Mouse (Mus musculus) left cerebral cortex, adult 8-10 months (tissue): ENCODE measurements around the gene Ccdc114. TPM values are rescaled to one million over a fixed set of nuclear protein-coding genes. Genes with fewer than 3 reads are reported as not detected.
A peak's percentile ranks its signal among the peaks of the same experiment; 100 is the strongest.
"Not testable (repeated sequence)": the region's sequence is repeated elsewhere in the genome, so short reads cannot be mapped to it uniquely, and the experiment has no call there.

Experiments
- DNase-seq, 2 experiments: peaks; one replicate each; pipeline ENCODE4 v3.0.0; 2022; ENCODE audit warnings: low spot score in 2 of 2
- total RNA-seq, 4 experiments: library from RNA; stranded (reverse); gene quantifications; 2 replicates each; pipeline ENCODE4 v1.2.4; 2022

Ccdc114 gene
- total RNA-seq, 4 experiments from 2014 or later: 2.1 to 3.7 (median 2.9) TPM

GRCm38 (mm10) chr7:45917926-45918325 lies 5.9 kb upstream of the Ccdc114 start:
- DNase-seq: no peak

GRCm38 (mm10) chr7:45919083-45919671 lies 4.7 kb upstream of the Ccdc114 start:
- DNase-seq: no peak

DNA sequence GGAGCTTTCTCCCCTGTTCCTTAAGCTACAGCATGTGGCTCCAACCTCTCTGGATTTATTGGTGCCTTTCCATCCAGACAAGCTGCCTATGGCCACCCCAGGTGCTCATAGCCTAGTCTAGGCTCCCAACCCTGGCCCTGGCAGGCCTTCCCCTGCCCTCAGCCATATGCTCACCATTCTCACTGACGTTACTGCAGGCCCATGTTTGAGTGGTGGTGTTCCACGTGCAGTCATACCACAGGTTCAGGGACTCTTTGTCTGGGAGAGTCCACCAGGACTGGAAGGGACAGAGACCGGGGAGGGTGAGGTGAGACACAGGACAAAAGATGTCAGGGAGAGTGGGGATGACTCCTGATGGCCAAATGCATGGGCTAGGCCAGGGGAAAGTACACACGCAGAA lies 4.1 kb upstream of the Ccdc114 start:
- DNase-seq: no peak

GRCm38 (mm10) chr7:45920583-45921241 lies 3.2 kb upstream of the Ccdc114 start:
- no peak for DNase-seq

DNA sequence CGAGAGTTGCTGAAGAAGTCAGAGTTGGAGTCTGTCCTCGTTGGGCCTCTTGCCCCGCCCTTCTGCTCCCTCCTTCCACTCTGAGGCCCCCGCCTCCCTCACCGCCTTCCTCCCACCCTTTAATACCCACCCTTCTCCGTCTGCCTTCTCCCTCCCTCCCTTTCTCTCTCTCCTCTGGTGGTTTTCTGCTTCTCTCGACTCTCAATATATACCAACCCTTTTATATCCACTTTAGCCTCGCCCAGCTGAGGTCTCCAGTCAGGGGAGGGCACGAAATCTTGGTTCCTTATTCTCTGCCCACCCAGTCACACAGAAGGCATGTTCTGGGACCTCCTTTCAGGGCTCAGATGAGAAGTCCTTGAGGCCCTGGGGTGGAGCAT lies 2.6 kb upstream of the Ccdc114 start, which contains the start of gene Emp3:
Gene Emp3 (minus strand): TSS at position 163 of the 380 bp plus-strand sequence.
- no peak for DNase-seq

DNA sequence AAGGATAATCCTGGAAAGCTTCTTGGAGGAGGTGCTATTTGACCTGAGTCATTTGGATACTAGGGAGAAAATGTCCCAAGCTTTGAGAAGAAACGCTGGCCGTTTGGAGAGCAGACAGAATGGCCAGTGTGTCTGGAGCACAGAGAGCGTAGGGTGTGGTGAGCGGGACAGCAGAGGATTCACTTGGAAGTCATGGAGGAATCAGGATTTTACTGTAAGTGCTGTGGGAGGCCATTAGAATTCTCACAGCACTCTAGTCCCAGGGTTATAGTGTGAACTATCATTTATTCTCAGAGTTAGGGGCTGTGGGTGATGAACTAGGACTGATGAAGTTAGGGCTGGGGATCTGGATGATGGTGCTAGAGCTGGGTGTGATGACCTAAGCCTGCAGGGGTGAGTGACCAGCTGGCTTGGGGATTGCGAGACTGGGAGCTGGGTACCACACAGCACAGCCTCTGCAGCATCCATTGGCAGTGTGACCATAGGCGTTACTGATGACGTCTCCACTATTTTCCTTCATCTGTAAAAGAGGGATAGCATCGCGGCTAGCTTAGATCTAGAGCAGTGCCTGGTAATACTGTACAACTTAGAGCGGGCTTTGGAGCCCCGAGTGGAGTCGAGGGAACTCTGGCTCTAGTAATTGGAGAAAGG lies 1.8 kb upstream of the Ccdc114 start:
- DNase-seq: no peak

DNA sequence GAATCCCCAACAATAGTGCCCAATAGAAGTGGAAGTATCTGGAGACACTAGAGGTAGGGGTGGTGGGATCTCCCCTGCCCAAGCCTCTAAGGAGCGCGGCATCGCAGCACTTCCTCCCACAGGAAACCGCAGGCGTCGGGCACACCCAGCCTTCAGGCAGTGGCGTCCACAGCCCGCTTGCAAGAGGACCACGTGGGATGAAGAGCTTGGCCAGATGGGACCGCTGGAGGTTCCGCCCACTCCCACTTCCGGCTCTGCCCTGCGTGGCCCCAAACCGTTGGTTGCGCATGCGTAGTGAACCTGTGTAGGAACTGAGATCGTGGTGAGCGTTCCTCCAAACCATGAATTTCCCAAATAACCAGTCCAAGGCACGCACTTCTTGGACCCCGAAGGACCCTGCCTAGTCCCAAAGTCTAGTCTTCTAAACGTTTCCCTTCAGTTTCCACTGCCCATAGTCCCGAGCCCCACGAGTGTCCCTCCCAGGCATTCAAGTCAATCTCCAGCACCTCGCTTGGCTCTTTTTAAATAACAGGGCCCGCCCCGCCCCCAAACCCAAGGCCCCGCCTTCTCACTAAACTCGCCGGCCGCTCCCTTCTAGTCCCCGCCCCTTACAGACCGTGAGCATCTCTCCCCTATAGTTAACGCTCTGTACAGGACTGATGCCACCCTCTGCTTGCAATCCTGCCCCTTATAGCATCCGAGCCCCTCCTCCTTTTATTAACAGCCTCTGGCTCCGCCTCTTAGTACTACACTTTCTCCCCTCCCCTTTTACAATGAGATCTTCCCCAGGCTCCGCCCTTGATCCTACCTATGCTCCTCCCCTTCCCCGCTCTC lies 727 bp upstream of the Ccdc114 start:
- peak; percentile 81 to 95 for DNase-seq

DNA sequence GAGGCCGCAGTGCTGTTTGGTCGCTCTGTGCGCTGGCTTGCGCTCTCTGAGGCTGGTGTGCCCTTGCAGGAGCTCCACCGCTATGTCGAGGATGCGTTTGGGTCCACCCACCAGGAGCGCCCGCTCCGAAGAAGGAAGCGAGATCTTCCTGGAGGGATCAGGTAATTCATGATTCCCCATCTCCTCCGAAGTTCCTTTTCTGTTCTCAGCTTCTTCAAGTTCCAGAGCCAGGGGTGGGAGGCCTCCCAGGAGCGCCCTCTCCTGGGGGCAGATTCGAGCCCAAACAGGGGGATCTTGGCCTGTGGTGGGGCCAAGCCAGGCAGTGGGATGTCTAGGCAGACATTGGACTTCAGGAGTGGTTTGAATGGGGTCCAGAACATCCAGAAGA lies 551 bp downstream of the Ccdc114 start:
- no peak for DNase-seq

GRCm38 (mm10) chr7:45928626-45929295 lies 4.9 kb downstream of the Ccdc114 start:
- no peak for DNase-seq

- DNase-seq: no peak
Observed at GRCm38 (mm10) chr7:45929688-45930087, 5.8 kb downstream of the Ccdc114 start.

GRCm38 (mm10) chr7:45933766-45934165 lies 9.9 kb downstream of the Ccdc114 start:
- not testable (repeated sequence) for DNase-seq

GRCm38 (mm10) chr7:45935114-45935513 lies 11.2 kb downstream of the Ccdc114 start:
- DNase-seq: no peak

DNA sequence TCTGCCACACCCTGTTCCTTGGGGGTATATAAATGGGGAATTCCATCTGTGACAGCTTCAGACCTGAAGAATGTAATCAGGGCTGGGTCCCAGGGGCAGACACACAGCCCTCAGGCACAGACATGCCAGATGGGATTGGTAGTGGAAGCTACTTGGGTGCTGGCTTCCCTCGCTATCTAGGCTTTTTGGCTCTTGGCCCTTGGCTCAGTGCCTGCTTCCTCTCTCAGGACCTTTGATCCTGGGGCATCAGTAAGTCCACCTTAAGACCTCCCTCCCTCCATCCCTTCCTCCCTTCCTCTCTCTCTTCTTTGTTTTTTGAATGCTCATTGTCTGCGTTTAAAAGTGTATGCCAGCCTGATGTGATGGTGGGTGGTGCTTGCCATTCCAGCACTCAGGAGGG lies 16.0 kb downstream of the Ccdc114 start:
- no peak for DNase-seq

DNA sequence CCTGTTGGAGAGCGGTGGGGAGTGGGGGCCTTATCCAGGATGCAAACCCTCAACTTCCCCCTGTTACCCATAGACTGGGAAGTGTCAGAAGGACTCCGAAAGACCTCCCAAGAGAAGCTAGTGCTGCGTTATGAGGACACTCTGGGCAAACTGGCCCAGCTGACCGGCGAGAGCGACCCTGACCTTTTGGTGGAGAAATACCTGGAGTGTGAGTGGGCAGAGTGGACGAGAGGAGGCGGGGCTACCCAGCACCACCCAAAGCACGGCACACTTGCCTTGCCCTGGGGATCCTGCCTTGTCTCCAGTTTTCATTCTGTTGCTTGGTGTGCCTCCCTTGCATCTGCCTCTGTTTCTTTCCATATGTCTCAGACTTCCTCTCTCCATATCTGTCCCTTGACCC lies 18.1 kb downstream of the Ccdc114 start:
- DNase-seq: no peak

- DNase-seq: not testable (repeated sequence)
Observed at GRCm38 (mm10) chr7:45943280-45943679, 19.4 kb downstream of the Ccdc114 start.

DNA sequence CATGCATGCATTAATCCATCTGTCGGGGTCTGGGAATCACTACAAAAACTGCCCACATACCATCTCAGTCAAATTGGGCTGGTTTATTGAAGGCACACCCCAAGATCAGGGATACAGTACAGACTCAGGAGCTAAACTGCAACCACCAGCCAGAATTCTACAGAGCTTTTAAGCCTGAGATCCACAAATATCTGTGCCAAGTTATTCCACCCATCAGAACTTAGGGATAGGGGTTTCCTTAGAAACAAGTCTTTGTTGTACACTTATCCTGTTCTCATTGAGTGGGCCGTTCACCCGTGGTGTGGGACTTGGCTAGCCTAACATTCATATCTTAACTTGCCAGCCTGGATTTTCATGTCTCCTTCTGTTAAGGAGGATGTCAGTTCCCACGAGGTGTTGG lies 25.2 kb downstream of the Ccdc114 start:
- peak in 1 of 2 experiments; percentile 33 for DNase-seq

DNA sequence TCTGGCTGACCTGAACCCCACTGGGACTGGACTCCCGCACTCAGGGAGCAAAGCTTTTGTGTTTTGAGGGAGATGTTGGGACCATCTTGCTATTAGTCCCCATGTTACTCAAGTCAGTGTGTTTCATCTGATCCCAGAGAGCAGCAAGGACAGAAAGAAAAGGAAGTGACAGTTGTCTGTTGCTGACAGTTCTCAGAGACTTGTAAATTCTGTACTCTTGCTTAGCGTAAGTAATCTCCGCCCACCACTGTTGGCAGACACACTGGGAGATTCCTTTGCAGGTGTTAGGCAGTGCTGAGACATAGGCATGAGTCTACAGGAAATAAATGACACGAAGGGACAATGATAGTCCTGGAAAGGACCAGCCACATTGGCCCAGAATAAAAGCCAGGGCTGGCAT lies 32.7 kb downstream of the Ccdc114 start:
- no peak for DNase-seq

DNA sequence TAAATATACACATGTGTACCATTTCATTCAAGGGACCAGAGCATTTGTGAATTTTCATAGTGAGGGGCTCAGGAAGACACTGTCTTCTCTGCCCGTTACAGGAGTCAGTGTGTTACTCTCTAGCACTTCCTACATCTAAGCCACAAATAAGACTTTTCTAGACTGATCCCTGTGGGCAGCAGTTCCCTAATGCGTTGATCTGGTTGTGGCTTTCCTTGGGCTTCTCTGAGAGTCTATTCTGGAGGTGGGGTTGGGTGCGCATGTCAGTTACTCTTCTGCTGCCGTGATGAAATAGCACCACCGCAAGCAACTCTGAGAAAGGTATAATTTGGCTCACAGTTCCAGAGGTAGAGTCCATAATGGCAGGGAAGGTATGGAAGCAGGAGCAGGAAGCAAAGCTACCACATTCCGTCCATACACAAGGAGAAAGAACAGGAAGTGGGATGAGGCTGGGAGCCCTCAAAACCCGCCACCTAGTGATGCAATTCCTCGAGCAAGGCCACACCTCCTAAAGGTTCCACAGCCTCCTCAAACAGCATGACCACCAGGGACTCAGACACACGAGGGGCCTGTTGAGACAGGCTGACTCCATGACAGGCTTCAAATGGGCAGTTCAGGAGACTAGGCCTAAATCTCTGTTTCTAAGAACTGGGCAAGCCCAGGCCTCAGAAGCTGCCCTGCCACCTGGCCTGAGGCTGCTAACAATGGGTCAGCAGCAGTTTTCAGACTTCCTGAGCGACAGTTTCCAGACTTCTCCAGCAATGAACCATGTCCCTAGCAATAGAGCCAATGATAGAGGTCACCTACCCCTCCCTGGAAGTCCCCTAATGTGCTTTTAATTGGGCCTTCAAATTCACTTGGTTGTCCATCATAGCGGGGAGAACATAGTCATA lies 48.2 kb downstream of the Ccdc114 start:
- no peak for DNase-seq

DNA sequence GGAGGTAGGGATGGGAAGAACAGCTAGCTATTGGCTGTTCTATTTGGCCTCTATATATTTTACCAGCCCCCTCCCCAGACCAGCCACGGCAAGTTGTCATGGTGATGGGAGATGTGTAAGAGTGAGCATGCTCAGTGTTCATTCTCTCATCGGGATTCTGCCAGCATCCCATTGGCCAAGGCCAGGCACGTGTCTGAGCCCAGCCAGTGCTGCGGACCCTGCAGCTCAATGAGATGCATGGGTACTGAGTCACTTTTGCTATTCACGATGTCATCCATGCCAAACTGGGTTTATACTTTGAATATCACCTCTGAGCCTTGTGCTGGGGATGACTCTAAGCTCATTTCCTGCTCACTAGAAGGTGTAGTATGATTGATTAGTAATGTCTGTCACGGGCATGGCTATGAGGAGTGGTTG lies 49.4 kb downstream of the Ccdc114 start:
- DNase-seq: no peak

- DNase-seq: no peak
Observed at GRCm38 (mm10) chr7:45974103-45974502, 50.2 kb downstream of the Ccdc114 start.
